Mouse (Mus musculus) ES-E14 (cell line): ENCODE measurements around the gene Cped1. TPM values are rescaled to one million over a fixed set of nuclear protein-coding genes. Genes with fewer than 3 reads are reported as not detected.

Source experiments
- DNase-seq: peaks from one replicate; pipeline ENCODE4 v3.0.0-alpha.2; 2013; ENCODE audit warnings: low read depth, low spot score
- H3K27ac ChIP-seq: 2 replicates; pipeline ENCODE4 v1.5.1; 2012; ENCODE audit warnings: low read depth, mild to moderate bottlenecking, low read length, moderate library complexity, mixed read lengths; ENCODE audit not compliant: poor library complexity, insufficient read depth, severe bottlenecking
- H3K36me3 ChIP-seq: 2 replicates; pipeline ENCODE4 v1.6.1; 2012; ENCODE audit warnings: mild to moderate bottlenecking, low read length, moderate library complexity, mixed read lengths; ENCODE audit not compliant: control insufficient read depth, poor library complexity, insufficient read depth, severe bottlenecking
- H3K4me1 ChIP-seq, 2 experiments: fragments of 150-350 bp in 1 of 2; sonication (generic) in 1 of 2; 2 replicates each; pipeline ENCODE4 v1.6.1; 2012; ENCODE audit warnings: low read length in 2 of 2, mild to moderate bottlenecking in 1 of 2, mixed read lengths in 1 of 2; ENCODE audit not compliant: control insufficient read depth in 2 of 2, insufficient read depth in 2 of 2, poor library complexity in 1 of 2
- H3K4me3 ChIP-seq, 2 experiments: fragments of 150-350 bp in 1 of 2; sonication (generic) in 1 of 2; 2 replicates each; pipeline ENCODE4 v1.5.1; 2012; ENCODE audit warnings: low read length in 2 of 2, low read depth in 1 of 2, mild to moderate bottlenecking in 1 of 2, mixed read lengths in 1 of 2; ENCODE audit not compliant: insufficient read depth in 1 of 2, poor library complexity in 1 of 2, severe bottlenecking in 1 of 2
- H3K9ac ChIP-seq: 2 replicates; pipeline ENCODE4 v1.6.1; 2012; ENCODE audit warnings: low read depth, mild to moderate bottlenecking, low read length, mixed read lengths; ENCODE audit not compliant: poor library complexity, insufficient read depth, severe bottlenecking
- H3K9me3 ChIP-seq: fragments of 150-350 bp; sonication (generic); 2 replicates; pipeline ENCODE4 v1.6.1; 2012; ENCODE audit warnings: low read depth, mild to moderate bottlenecking, low read length; ENCODE audit not compliant: control insufficient read depth, insufficient read depth
- CHD2 ChIP-seq: IDR thresholded peaks from 2 replicates; pipeline ENCODE4 v1.6.1; 2014; ENCODE audit warnings: mild to moderate bottlenecking, low read depth, low read length, inconsistent platforms
- HCFC1 ChIP-seq: IDR thresholded peaks from 2 replicates; pipeline ENCODE4 v1.6.1; 2012; ENCODE audit warnings: low read length, inconsistent platforms, borderline replicate concordance; ENCODE audit not compliant: insufficient read depth
- MAFK ChIP-seq: IDR thresholded peaks from 2 replicates; pipeline ENCODE4 v1.6.1; 2014; ENCODE audit warnings: mild to moderate bottlenecking, low read depth, low read length, inconsistent platforms; ENCODE audit not compliant: insufficient read depth
- ZC3H11A ChIP-seq: IDR thresholded peaks from 2 replicates; pipeline ENCODE4 v1.6.1; 2012; ENCODE audit warnings: low read depth, mild to moderate bottlenecking, inconsistent platforms, low read length, borderline replicate concordance
- ZNF384 ChIP-seq: IDR thresholded peaks from 2 replicates; pipeline ENCODE4 v1.6.1; 2012; ENCODE audit warnings: low read depth, low read length, inconsistent platforms
- in situ Hi-C, 2 experiments: fragments of 600-800 bp; cut with MboI; formaldehyde crosslinking; loops; one replicate each; pipeline ENCODE4 v1.15.1; 2025; ENCODE audit warnings: low sequenced_read_pairs in 2 of 2, inconsistent platforms in 1 of 2; ENCODE audit not compliant: unreplicated experiment in 2 of 2
- total RNA-seq: library from RNA; depleted of rRNA; stranded (reverse); fragments of 300-350 nt; gene quantifications from 2 replicates; pipeline ENCODE4 v1.2.3, GENCODE M21; 2012

Gene Cped1
- total RNA-seq, 1 experiment = 0.31 TPM

GRCm38 (mm10) chr6:22035408-22035807 lies 49.7 kb downstream of the Cped1 start:
- Histone ChIP-seq H3K4me3 (no peak overlapping the region), H3K9me3 (no peaks in the 10 kb centered on the region), H3K27ac (no peak overlapping the region), H3K36me3 (no peaks in the 10 kb centered on the region), H3K9ac (no peak overlapping the region), H3K4me1 (no peaks in the 10 kb centered on the region)
- TF ChIP-seq HCFC1 (no peak), ZNF384 (no peak), ZC3H11A (no peak), CHD2 (no peak), MAFK (no peak)
- DNase-seq = no peak
- in situ Hi-C loops = no loop called here

DNA sequence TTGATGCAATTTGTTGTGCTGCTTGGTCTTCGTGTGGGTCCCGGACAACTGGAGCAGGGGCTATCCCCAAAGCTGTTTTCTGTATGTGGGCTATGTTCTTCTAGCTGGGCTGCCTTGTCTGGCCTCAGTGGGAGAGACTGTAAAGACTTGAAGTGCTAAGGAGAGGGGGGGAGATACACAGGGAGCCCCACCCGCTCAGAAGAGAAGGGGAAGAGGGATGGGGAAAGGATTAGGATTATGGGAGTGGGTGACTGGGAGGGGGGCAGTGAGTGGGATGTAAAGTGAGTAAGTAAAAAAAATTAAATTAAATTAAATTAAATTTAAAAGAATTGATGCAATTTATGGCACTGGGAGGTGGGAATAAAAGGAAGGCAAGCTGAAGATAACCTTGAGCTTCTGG lies 50.2 kb downstream of the Cped1 start:
- in situ Hi-C loops = no loop called here
- Histone ChIP-seq H3K9me3 (no peaks in the 10 kb centered on the region), H3K9ac (no peak overlapping the region), H3K27ac (no peak overlapping the region), H3K4me1 (no peaks in the 10 kb centered on the region), H3K36me3 (no peaks in the 10 kb centered on the region), H3K4me3 (no peak overlapping the region)
- TF ChIP-seq HCFC1 (no peak), ZC3H11A (no peak), CHD2 (no peak), ZNF384 (no peak), MAFK (no peak)
- DNase-seq = no peak

- TF ChIP-seq CHD2 = no peak
- no peak for TF ChIP-seq ZNF384
- no peak for TF ChIP-seq HCFC1
- TF ChIP-seq MAFK = no peak
- TF ChIP-seq ZC3H11A = no peak
Observed at GRCm38 (mm10) chr6:22036396-22036795, 50.7 kb downstream of the Cped1 start.

GRCm38 (mm10) chr6:22036911-22037310 lies 51.2 kb downstream of the Cped1 start:
- TF ChIP-seq CHD2 (no peak), HCFC1 (no peak)
- no peak overlapping the region for H3K9ac ChIP-seq
- H3K9me3 ChIP-seq = no peaks in the 10 kb centered on the region
- H3K27ac ChIP-seq = no peak overlapping the region
- in situ Hi-C loops = no loop called here
- no peaks in the 10 kb centered on the region for H3K4me1 ChIP-seq
- H3K4me3 ChIP-seq = no peak overlapping the region
- DNase-seq = no peak
- no peaks in the 10 kb centered on the region for H3K36me3 ChIP-seq

More at GRCm38 (mm10) chr6:22036396-22036795, 50.7 kb downstream of the Cped1 start:
- Histone ChIP-seq H3K4me1 (no peaks in the 10 kb centered on the region), H3K4me3 (no peak overlapping the region), H3K9me3 (no peaks in the 10 kb centered on the region), H3K27ac (no peak overlapping the region), H3K9ac (no peak overlapping the region), H3K36me3 (no peaks in the 10 kb centered on the region)
- in situ Hi-C loops = no loop called here
- DNase-seq = no peak

DNA sequence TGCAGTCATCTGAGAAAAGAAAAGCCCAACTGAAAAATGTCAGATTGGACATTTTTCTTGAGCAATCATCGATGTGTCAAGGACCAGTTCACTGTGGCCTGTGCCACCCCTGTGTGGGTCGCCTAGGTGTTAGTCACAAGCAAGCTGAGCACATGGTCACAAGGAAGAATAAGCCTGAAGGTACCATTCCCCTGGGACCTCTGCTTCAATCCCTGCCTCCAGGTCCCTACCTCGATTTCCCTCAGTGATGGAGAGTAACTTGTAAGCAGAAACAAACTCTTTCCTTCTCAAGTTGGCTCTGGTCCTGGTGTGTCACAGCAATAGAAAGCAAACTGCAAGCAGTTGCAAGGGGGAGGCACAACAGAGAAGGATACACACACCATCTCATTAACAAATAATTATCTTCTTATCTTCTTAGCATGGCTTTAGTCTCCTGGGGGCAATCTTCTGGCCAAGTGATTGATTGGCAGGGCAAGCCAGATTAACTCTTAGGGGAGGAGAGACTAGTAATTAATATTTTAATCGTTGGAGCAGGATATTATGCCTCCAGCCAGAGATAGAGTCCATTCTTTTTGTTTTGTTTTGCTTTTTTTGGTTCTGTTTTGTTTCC lies 51.8 kb downstream of the Cped1 start:
- H3K4me3 ChIP-seq = no peak overlapping the region
- H3K9me3 ChIP-seq = no peaks in the 10 kb centered on the region
- H3K4me1 ChIP-seq = no peaks in the 10 kb centered on the region
- no peaks in the 10 kb centered on the region for H3K36me3 ChIP-seq
- no peak overlapping the region for H3K9ac ChIP-seq
- no peak for DNase-seq
- H3K27ac ChIP-seq = no peak overlapping the region
- TF ChIP-seq HCFC1 (no peak), ZNF384 (no peak), CHD2 (no peak), ZC3H11A (no peak), MAFK (no peak)
- in situ Hi-C loops = no loop called here
